Mouse (Mus musculus) gastrocnemius, adult 2 months (tissue): ENCODE results near the gene Lrrc73. TPM values are rescaled to one million over a fixed set of nuclear protein-coding genes. Genes with fewer than 3 reads are reported as not detected.

Experiments used
- DNase-seq: peaks from one replicate; pipeline ENCODE4 v3.0.0; 2022
- H3K27ac ChIP-seq: fragments of 200-600 bp; 2 replicates; pipeline ENCODE4 v1.8.1; 2022; ENCODE audit warnings: mild to moderate bottlenecking
- H3K4me3 ChIP-seq: fragments of 200-600 bp; 2 replicates; pipeline ENCODE4 v1.8.1; 2022; ENCODE audit warnings: mild to moderate bottlenecking, moderate library complexity
- CTCF ChIP-seq: fragments of 200-600 bp; IDR thresholded peaks from 2 replicates; pipeline ENCODE4 v1.8.1; 2022; ENCODE audit warnings: antibody characterized with exemption, mild to moderate bottlenecking, moderate library complexity
- intact Hi-C: fragments of 180-260 bp; cut with DNase I; formaldehyde crosslinking; loops from one replicate; pipeline ENCODE4 v1.15.1; 2025
- total RNA-seq, 2 experiments: library from RNA; stranded (reverse); gene quantifications; 2 replicates each; pipeline ENCODE4 v1.2.3; 2021

The Lrrc73 gene
- total RNA-seq, 2 experiments from 2014 or later = 0.14 TPM; not detected in 1

- DNase-seq = peak; percentile 18
- intact Hi-C loops = loop anchor here (1.0 to 5.0 kb wide), 2 partner anchors 31 to 115 kb away; partner anchors contain the start of gene Zfp318
- no peak for TF ChIP-seq CTCF
- no peak overlapping the region for H3K4me3 ChIP-seq
- peak overlapping the region; percentile 66 for H3K27ac ChIP-seq
Measured at GRCm38 (mm10) chr17:46266986-46267385, 13.7 kb downstream of the Lrrc73 start.

GRCm38 (mm10) chr17:46267511-46267910 lies 14.2 kb downstream of the Lrrc73 start:
- intact Hi-C loops = loop anchor here (5.0 kb wide), 1 partner anchor 115 kb away; the partner anchor contains the start of gene Zfp318
- peak overlapping the region; percentile 66 for H3K27ac ChIP-seq

GRCm38 (mm10) chr17:46268026-46268720 lies 14.8 kb downstream of the Lrrc73 start:
- peak overlapping the region; percentile 66 for H3K27ac ChIP-seq
- H3K4me3 ChIP-seq = no peak overlapping the region
- no peak for TF ChIP-seq CTCF
- peak; percentile 22 for DNase-seq
- intact Hi-C loops = loop anchor here (5.0 kb wide), 1 partner anchor 114 kb away; the partner anchor contains the start of gene Zfp318

More at GRCm38 (mm10) chr17:46267511-46267910, 14.2 kb downstream of the Lrrc73 start:
- H3K4me3 ChIP-seq = no peak overlapping the region
- TF ChIP-seq CTCF = no peak
- no peak for DNase-seq

- H3K4me3 ChIP-seq = peak overlapping the region; percentile 43
- peak overlapping the region; percentile 78 for H3K27ac ChIP-seq
- TF ChIP-seq CTCF = no peak
- peak; percentile 82 for DNase-seq
- intact Hi-C loops = loop anchor here (5.0 kb wide), 1 partner anchor 112 kb away; the partner anchor contains the start of gene Zfp318
Measured at GRCm38 (mm10) chr17:46269771-46270534, 16.6 kb downstream of the Lrrc73 start.

- DNase-seq = peak; percentile 16
- no peak for TF ChIP-seq CTCF
- H3K4me3 ChIP-seq = no peak overlapping the region
- peak overlapping the region; percentile 88 for H3K27ac ChIP-seq
- intact Hi-C loops = no loop called here
Measured at GRCm38 (mm10) chr17:46272058-46272457, 18.7 kb downstream of the Lrrc73 start.

GRCm38 (mm10) chr17:46272675-46273074 lies 19.3 kb downstream of the Lrrc73 start:
- no peak for TF ChIP-seq CTCF
- H3K27ac ChIP-seq = peak overlapping the region; percentile 88
- intact Hi-C loops = no loop called here
- DNase-seq = peak; percentile 47
- peak overlapping the region; percentile 17; the same call in 1 of the 2 replicates for H3K4me3 ChIP-seq

GRCm38 (mm10) chr17:46273803-46274236 lies 20.5 kb downstream of the Lrrc73 start:
- peak overlapping the region; percentile 53 for H3K4me3 ChIP-seq
- intact Hi-C loops = no loop called here
- H3K27ac ChIP-seq = peak overlapping the region; percentile 88
- DNase-seq = peak; percentile 28
- TF ChIP-seq CTCF = no peak

- H3K4me3 ChIP-seq = peak overlapping the region; percentile 53
- peak overlapping the region; percentile 88 for H3K27ac ChIP-seq
- intact Hi-C loops = no loop called here
- peak; percentile 25 for DNase-seq
- TF ChIP-seq CTCF = no peak
Measured at GRCm38 (mm10) chr17:46274465-46274864, 21.1 kb downstream of the Lrrc73 start.

- Histone ChIP-seq H3K27ac (peak overlapping the region; percentile 88), H3K4me3 (no peak overlapping the region)
- TF ChIP-seq CTCF = no peak
- DNase-seq = peak; percentile 18
- intact Hi-C loops = no loop called here
Measured at GRCm38 (mm10) chr17:46275034-46275433, 21.7 kb downstream of the Lrrc73 start.

- Histone ChIP-seq H3K27ac (peak overlapping the region; percentile 88), H3K4me3 (no peak overlapping the region)
- intact Hi-C loops = no loop called here
- DNase-seq = no peak
- no peak for TF ChIP-seq CTCF
Measured at GRCm38 (mm10) chr17:46275506-46275905, 22.2 kb downstream of the Lrrc73 start.

- intact Hi-C loops = no loop called here
Measured at GRCm38 (mm10) chr17:46277586-46277985, 24.3 kb downstream of the Lrrc73 start.

GRCm38 (mm10) chr17:46278011-46278765 lies 24.9 kb downstream of the Lrrc73 start:
- peak; percentile 31 for DNase-seq
- H3K4me3 ChIP-seq = peak overlapping the region; percentile 23; the same call in 1 of the 2 replicates
- intact Hi-C loops = no loop called here
- no peak for TF ChIP-seq CTCF
- peak overlapping the region; percentile 88 for H3K27ac ChIP-seq

More at GRCm38 (mm10) chr17:46277586-46277985, 24.3 kb downstream of the Lrrc73 start:
- Histone ChIP-seq H3K27ac (peak overlapping the region; percentile 88), H3K4me3 (peak overlapping the region; percentile 13)
- TF ChIP-seq CTCF = no peak
- DNase-seq = peak; percentile 57
